Mouse (Mus musculus) testis, postnatal 14 days (tissue): ENCODE data around the gene Tiam1.

Source experiments
- DNase-seq: peaks from one replicate; pipeline ENCODE4 v3.0.0; 2021; ENCODE audit warnings: low spot score

The Tiam1 gene

DNA sequence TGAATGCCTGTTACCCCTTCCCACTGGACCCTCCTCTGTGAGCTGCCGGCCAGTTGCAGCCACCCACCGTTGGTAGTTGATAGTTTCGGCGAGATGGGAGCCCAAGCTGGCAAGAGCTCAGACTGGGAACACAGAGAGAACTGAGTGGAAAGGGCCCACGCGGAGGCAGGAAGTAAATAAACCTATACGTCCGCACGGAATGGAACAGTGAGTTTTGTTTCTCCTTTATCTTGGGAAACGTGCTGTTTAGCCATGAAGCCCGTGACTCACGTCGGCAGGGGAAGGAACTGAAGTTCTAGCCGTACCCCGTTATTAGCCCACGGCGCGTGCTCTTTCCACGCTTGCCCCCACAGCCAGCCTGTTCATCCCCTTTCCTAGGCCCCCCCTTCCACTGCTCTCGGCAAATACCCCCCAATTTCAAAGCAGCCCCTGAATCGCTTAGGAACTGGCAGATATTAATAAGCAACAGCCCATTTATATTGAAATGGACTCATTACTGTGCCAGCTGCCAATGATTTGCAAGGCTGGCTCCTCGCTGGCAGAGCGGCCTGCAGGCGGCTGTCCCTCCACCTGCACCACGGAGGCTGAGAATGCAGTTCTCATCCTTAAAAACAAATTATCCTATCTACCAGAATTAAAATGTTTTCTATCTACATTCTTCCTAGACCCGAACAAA is 234.0 kb downstream of the Tiam1 start:
- DNase-seq: no peak

DNA sequence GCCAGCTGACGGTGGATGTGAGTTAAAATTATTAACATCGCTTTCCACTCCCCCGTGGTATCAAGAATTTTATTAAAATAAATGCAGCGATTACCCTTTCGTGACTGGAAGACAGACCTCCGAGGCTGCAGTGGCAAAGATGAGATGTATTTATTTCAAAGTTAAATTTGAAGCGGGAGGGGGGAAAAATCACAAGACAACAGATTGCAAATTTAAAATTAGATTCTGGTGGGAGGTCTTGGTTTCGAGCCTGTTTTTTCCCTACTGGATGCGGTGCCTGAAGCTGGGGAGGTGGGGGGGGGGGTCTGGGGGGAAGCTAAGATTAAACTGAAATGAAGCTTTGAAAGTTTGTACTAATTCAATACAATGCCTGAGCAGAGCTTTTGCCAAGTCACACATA is 235.9 kb downstream of the Tiam1 start:
- no peak for DNase-seq

- DNase-seq: no peak
These were observed 236.7 kb downstream of the Tiam1 start for GRCm38 (mm10) chr16:89906909-89907308.

- DNase-seq: no peak
These were observed 237.8 kb downstream of the Tiam1 start for GRCm38 (mm10) chr16:89905730-89906305.

DNA sequence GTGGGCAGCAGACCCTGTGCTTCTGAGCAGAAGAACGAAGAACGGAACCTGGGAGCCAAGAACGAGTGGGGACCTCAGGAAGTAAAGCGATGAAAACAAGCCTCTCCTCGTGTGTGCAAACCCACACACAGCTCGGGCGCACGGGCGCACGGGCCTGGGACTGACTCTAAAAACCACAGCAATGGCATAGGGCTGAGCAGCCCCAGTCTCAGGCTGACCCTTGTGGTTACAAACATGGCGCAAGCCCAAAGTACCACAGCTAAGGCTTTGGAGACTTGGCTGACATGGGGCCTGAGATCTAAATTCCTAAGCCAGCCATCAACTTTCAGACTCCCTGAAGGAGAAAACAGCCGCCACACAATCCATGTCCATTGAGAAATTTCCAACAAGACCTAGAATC is 239.4 kb downstream of the Tiam1 start:
- DNase-seq: no peak

DNA sequence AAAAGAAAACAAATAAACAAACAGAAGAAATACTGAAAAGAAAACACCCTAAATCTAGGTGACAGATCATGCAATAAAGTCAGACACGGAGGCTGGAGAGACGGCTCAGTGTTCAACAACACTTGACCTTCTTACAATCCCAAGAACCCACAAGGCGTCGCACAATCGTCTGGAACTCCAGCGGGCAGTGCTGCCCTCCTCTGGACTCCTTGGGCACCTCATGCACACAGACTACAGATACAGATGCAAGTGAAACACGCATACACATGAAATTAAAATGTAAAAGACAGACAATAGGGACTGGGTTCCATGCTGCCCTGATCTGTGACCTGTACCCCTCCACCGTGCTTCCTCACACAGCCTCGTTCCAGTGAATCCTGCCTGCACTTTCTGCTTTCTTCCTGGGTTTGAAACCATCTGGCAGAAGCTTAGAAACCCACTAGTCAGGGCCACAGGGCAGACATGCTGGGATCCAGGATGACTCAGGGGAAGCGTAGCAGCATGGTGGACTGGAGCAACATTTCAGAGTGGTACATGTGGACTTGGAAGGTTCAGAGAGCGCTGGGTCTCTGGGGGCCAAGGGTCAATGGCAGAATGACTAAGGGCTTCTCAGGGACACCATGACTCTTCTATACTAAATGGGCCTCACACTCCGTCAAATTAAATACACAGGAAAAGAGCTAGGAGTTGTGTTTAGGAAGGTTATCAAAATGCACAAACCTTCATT is 240.8 kb downstream of the Tiam1 start:
- no peak for DNase-seq

DNA sequence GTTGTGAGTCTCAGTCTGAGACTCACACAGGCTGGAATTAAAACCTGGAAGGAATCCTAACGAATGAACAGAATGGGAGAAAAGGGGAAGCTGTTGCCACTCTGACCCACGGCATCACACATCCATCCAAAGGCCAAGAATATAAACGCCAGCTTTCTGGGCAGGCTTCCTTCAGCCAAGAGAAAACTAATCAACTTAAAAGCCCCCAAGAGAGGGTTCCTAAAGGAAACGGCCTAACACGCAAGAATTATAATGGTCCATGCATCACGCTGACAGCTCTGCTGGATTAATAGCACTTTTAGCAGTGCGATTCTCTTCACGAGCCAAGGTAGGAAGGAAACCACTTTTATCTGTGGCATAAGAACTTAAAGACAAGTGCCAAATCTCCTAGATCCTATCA is 242.9 kb downstream of the Tiam1 start:
- DNase-seq: no peak

DNA sequence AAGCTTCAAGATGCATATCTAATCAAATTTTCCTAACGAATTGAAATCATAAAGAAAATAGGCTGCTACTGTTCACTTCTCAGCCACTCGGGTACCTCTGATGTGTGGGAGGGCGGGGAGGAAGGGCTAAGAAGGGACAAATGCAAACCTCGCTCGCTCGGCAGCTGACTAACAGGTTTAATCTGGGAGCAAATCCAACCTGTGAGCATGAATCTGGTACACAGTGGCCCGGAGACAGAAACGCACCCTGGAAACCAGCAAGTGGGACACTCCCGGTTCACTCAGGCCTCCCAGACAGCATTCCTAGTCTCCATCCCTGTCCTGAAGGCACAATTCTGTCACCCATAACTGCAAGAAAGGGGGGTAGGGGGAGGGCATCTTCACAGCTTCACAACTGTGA is 244.4 kb downstream of the Tiam1 start:
- peak; percentile 41 for DNase-seq

GRCm38 (mm10) chr16:89898299-89898625 is 245.3 kb downstream of the Tiam1 start:
- DNase-seq: no peak

DNA sequence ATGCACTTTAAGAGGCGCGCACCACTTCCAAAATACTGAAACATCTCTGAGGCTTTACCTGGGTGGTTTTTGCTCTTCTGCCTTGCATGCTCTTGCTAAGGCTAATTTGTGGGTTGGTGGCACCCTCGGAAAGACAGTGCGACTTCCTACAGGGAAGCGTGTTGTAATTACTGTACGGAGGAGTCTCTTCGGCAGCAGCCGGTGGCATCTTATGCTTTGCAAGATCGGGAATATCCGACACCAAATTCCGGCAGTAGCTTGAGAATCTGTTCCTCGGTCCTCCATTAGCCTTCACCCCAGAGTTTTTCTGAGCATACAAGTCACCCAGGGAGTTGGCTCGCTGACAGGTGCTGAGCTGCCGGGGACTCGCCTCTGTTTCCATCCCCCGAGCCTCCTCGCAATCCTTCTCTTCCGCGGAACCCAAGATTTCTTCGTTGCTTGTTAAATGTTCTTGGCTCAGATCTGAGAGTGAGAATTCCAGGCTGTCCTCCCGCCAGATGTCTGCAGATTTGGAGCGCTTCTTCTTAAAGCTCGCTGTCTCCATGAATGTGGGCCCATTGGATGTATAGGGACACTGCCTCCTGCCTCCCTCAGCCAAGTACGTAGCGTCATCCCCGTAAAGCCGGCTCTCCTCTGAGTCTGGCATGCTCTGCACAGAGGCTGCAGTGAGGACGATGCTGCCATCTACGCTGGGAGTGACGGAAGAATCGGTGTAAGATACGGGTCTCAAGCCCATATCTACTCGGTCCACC is 245.8 kb downstream of the Tiam1 start:
- DNase-seq: no peak

- DNase-seq: no peak
These were observed 246.6 kb downstream of the Tiam1 start for GRCm38 (mm10) chr16:89896885-89897546.

GRCm38 (mm10) chr16:89896392-89896791 is 247.2 kb downstream of the Tiam1 start:
- DNase-seq: no peak

DNA sequence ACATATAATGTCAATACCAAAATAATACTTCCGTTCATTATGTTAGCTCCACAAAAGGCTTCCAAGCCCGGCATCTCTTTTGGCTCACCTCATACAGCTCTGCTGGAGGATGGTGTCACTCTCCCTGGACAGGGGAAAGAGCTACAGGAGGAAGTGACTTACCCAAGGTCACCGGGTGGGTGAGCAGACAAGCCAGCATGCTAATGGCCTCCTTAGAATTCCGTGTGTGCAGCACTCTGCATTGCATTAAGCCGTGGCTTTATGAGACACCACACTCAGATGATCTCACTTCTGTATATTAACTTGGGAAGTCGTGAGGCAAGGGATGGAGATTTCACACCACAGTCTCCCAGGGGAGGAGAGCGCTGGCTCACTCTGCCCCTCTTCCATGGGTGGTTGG is 248.3 kb downstream of the Tiam1 start:
- no peak for DNase-seq

DNA sequence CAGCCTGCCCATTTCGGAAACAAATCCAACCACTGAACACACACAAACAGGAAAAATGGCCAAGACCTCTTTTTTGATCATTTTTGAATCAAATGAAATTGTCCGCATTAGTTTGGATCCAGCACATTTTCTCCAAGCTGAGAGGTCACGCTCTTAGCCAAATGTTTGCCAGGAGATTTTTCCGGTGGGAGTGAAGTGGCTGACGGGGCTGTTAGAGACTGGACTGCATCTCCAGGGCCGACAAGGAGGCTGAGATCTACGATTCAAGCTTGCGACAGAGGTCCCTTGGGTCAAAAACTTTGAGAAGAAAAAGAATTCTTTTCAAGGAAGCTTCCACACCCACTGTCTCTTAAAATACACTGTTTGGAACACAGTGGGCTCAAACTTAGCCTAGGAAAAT is 248.8 kb downstream of the Tiam1 start:
- DNase-seq: no peak

DNA sequence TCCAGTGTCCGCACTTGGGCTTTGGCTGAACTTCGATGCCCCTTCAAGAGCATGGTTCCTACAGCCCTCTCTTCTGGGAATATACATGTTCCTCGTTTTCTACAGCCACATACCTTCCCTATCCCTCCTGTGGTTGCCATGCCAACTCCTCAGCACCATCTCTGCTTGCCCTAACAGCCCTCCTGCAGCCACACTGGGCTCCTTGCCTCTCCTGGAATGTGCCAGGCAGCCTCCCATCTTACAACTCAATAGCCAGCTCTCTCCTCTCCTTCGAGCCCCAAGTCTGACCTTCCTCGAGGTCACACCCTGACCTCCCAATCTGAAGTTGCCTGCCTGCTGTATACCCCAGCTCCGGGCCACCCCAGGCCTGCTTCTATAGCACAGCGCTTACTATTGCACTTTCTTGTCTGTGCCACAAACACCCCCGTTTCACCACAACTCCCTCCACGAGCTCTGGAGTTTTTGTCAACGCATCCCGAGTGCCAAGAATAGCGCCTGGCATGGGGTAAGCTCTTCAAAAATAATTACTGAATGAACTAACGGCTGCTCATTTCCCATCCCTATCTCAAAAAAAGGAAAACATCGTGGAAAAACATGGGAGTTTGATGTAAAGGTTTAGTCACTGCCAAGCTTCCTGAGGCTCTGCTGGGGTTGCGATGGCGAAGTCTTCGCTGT is 252.9 kb downstream of the Tiam1 start:
- DNase-seq: no peak

DNA sequence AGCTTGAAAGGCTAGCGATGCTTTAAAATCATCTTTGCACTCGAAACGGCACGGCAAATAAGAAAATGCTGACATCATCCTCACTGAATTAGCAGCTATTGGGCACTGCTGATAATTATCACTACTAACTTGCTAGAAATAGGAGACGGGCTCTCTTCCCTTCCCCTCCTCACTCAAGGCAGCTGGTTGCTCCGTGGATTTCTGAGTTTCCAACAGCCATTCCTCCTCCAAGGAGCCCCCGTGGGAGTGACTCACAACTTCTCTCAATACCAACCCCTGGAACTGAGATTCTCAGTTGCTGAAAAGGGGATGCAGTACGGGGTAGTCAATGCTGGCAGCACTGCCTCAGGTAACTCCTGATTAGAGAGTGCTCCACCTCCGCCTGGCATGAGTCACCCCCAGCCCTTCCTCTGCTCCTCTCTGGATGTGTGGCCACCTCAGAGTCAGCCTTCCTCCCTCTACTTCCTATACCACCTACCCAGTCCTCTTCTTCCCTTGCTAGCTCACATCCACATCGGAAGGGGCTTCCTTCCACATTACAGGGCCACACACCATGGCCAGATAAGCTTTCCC is 253.6 kb downstream of the Tiam1 start:
- no peak for DNase-seq

GRCm38 (mm10) chr16:89886561-89886960 is 257.0 kb downstream of the Tiam1 start:
- DNase-seq: no peak

DNA sequence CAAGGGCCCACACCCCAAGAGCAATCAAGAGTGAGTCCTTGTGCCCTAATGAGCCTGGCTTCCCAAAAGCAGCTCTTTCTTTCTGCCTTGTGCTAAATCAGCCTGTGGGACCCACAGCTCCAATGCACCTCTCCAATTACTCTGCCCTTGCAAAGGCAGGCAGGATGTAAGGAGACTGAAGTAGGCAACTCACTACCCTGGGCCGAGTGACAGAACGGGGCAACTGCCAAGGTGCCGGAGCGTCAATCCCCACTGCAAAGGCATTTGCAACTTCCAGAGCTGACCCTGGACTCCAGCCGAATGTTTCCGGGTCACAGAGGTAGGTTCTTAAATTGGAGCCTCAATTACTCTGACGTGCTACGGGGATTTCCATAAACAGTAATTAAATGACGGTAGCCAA is 257.9 kb downstream of the Tiam1 start:
- no peak for DNase-seq

GRCm38 (mm10) chr16:89883897-89884296 is 259.7 kb downstream of the Tiam1 start:
- no peak for DNase-seq

GRCm38 (mm10) chr16:89882477-89883234 is 260.9 kb downstream of the Tiam1 start:
- DNase-seq: no peak

DNA sequence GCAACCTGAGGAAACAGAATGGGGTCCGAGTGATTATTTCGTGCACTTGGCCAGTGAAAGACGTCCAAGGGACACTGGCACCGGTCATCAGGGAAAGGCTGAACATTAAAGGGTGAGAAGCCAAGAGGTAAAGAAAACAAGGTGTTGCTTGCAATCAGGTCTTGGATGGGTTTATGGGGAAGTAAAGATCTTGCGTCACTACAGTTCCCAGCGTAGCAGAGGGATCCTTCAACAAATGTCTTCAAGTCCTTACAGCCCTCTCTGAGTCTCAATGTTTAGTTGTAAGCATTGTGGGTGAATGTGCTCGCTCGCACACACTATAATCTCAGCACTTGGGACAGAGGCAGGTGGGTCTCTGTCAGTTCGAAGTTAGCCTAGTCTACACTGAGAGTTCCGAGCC is 266.4 kb downstream of the Tiam1 start:
- DNase-seq: no peak
